Mouse (Mus musculus): ENCODE results near the gene Crisp2. TPM values are rescaled to one million over a fixed set of nuclear protein-coding genes. Genes with fewer than 3 reads are reported as not detected.
A peak's percentile ranks its signal among the peaks of the same experiment; 100 is the strongest.

Crisp2 gene
- total and polyA plus RNA-seq, 3 experiments = 1.2 to 1.4 TPM; not detected in 1

DNA sequence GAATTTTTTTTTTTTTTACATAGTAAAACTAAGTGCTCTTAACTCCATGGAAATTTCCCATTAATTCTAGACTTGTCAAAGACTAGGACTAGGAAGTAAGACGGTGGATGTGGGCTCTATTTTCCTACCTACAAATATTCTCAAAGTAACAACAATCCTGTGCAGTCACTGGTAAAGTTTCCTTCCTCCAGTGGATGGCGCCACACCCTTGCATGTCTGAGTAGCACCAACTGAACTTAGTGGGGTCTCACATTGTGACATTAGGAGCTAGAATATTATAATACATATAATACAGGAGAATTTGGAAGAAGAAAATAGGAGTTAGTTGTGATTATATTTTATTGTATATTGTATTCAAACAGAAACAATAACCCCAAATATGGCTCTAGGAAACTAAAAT, 25.1 kb upstream of the Crisp2 start:
- Histone ChIP-seq H3K36me3 (ENCODE audit: control insufficient read depth in 1 of 2, insufficient read depth in 2 of 2, low read length in 2 of 2) (no peaks in the 10 kb centered on the region), H3K4me1 (ENCODE audit: control insufficient read depth in 1 of 2, insufficient read depth in 2 of 2, low read length in 2 of 2) (no peaks in the 10 kb centered on the region; a peak in 1 of 4 replicates), H3K9ac (ENCODE audit: control insufficient read depth, low read depth, low read length, poor library complexity, severe bottlenecking) (no peak overlapping the region), H3K9me3 (replicated peaks; ENCODE audit: insufficient read depth, low read length) (no peaks in the 10 kb centered on the region), H3K79me2 (ENCODE audit: control insufficient read depth, insufficient read depth, low read length, poor library complexity) (no peaks in the 10 kb centered on the region), H3K4me3 (ENCODE audit: control insufficient read depth in 1 of 2, insufficient read depth in 1 of 2, low read depth in 2 of 2, low read length in 2 of 2) (no peak overlapping the region), H3K27ac (ENCODE audit: control insufficient read depth, low read depth, low read length) (no peak overlapping the region), H3K27me3 (ENCODE audit: control insufficient read depth in 1 of 2, insufficient read depth in 2 of 2, low read length in 2 of 2) (no peaks in the 10 kb centered on the region)
- TF ChIP-seq CTCF (IDR thresholded peaks at IDR 0.05 in 2 of 3, conservative IDR thresholded peaks at IDR 0.05 in 1 of 3; ENCODE audit: control insufficient read depth in 1 of 3, insufficient read depth in 1 of 3, low read depth in 2 of 3, low read length in 3 of 3, poor library complexity in 1 of 3, severe bottlenecking in 1 of 3) (peak; percentile 41 to 76 (median 66)), ZC3H11A (IDR thresholded peaks at IDR 0.05; ENCODE audit: low read depth, low read length) (peak; percentile 76), SMC3 (IDR thresholded peaks at IDR 0.05; ENCODE audit: low read depth, low read length) (peak; percentile 77), ZKSCAN1 (IDR thresholded peaks at IDR 0.05; ENCODE audit: low read depth, low read length) (peak; percentile 31; the same call in 1 of the 2 replicates), POLR2AphosphoS2 (IDR thresholded peaks at IDR 0.05; ENCODE audit: low read length) (no peak), RAD21 (IDR thresholded peaks at IDR 0.05; ENCODE audit: low read depth, low read length) (peak; percentile 87), JUND (IDR thresholded peaks at IDR 0.05; ENCODE audit: low read depth, low read length) (no peak), SIN3A (IDR thresholded peaks at IDR 0.05; ENCODE audit: low read length) (0 out of 2 replicates have a peak, but pooled peaks have one; percentile 17)
- DNase-seq (ENCODE audit: low read depth, low spot score) = peak; percentile 60

DNA sequence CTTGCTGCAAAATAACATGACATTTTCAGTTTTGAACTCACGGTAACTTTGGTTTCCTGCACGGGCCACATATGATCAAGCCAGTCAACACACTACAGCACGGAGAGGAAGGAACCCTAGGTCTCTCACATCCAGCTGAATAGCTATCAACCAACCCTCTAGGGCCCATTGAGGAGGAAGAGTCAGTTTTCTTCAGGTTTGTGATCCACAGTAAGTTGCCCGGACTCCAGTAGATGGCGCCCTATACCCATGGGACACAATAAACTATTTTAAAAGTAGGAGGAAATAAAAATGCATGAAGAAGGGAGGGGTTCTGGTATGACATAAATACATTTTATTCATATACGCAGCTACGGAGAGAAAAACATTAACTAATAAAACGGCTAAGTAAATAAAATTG, 17.7 kb upstream of the Crisp2 start:
- peak; percentile 73 for DNase-seq (ENCODE audit: low read depth, low spot score)
- H3K79me2 ChIP-seq (ENCODE audit: control insufficient read depth, insufficient read depth, low read length, poor library complexity) = peaks cover 9% of the 10 kb centered on the region; the same call in 1 of the 2 replicates
- H3K36me3 ChIP-seq (ENCODE audit: control insufficient read depth in 1 of 2, insufficient read depth in 2 of 2, low read length in 2 of 2) = peaks cover 0 to 17% of the 10 kb centered on the region in 2 experiments; a peak in 2 of 4 replicates

GRCm38 (mm10) chr17:40823817-40824216, 17.0 kb upstream of the Crisp2 start:
- H3K4me3 ChIP-seq (ENCODE audit: control insufficient read depth in 1 of 2, insufficient read depth in 1 of 2, low read depth in 2 of 2, low read length in 2 of 2) = no peak overlapping the region
- H3K4me1 ChIP-seq (ENCODE audit: control insufficient read depth in 1 of 2, insufficient read depth in 2 of 2, low read length in 2 of 2) = peaks cover 0 to 5% of the 10 kb centered on the region in 2 experiments; a peak in 2 of 4 replicates
- TF ChIP-seq TCF12 (IDR thresholded peaks at IDR 0.05; ENCODE audit: low read depth, low read length) (no peak), GABPA (IDR thresholded peaks at IDR 0.05; ENCODE audit: low read depth, low read length) (no peak), CHD2 (IDR thresholded peaks at IDR 0.05; ENCODE audit: low read length) (no peak), MYC (IDR thresholded peaks at IDR 0.05; ENCODE audit: low read depth, low read length) (no peak), RAD21 (IDR thresholded peaks at IDR 0.05; ENCODE audit: low read depth, low read length) (peak; percentile 95), USF2 (IDR thresholded peaks at IDR 0.05; ENCODE audit: borderline replicate concordance in 1 of 2, insufficient read depth in 1 of 2, low read depth in 1 of 2, low read length in 2 of 2) (no peak), TAL1 (IDR thresholded peaks at IDR 0.05; ENCODE audit: low read length) (no peak), MYB (IDR thresholded peaks at IDR 0.05; ENCODE audit: low read depth, low read length) (no peak), ZMIZ1 (IDR thresholded peaks at IDR 0.05; ENCODE audit: low read depth, low read length) (no peak), RCOR1 (IDR thresholded peaks at IDR 0.05; ENCODE audit: low read depth, low read length) (no peak), ZNF384 (IDR thresholded peaks at IDR 0.05; ENCODE audit: low read depth, low read length) (peak; percentile 73), ZC3H11A (IDR thresholded peaks at IDR 0.05; ENCODE audit: low read depth, low read length) (peak; percentile 93), NELFE (IDR thresholded peaks at IDR 0.05; ENCODE audit: low read depth, low read length) (no peak), POLR2AphosphoS2 (IDR thresholded peaks at IDR 0.05; ENCODE audit: low read length) (no peak), MXI1 (IDR thresholded peaks at IDR 0.05; ENCODE audit: low read depth, low read length) (no peak), SIN3A (IDR thresholded peaks at IDR 0.05; ENCODE audit: low read length) (peak; percentile 44; the same call in 1 of the 2 replicates), USF1 (IDR thresholded peaks at IDR 0.05; ENCODE audit: low read depth, low read length) (no peak)

More for the DNA sequence above, 17.7 kb upstream of the Crisp2 start:
- no peak overlapping the region for H3K9ac ChIP-seq (ENCODE audit: control insufficient read depth, low read depth, low read length, poor library complexity, severe bottlenecking)
- TF ChIP-seq POLR2A (IDR thresholded peaks at IDR 0.05; ENCODE audit: control insufficient read depth in 1 of 2, insufficient read depth in 1 of 2, low read depth in 1 of 2, low read length in 2 of 2, poor library complexity in 1 of 2) (no peak), ETS1 (IDR thresholded peaks at IDR 0.05; ENCODE audit: low read depth, low read length) (no peak), ZNF384 (IDR thresholded peaks at IDR 0.05; ENCODE audit: low read depth, low read length) (no peak), GATA1 (IDR thresholded peaks at IDR 0.05; ENCODE audit: low read depth, low read length) (no peak), CTCF (IDR thresholded peaks at IDR 0.05 in 2 of 3, conservative IDR thresholded peaks at IDR 0.05 in 1 of 3; ENCODE audit: control insufficient read depth in 1 of 3, insufficient read depth in 1 of 3, low read depth in 2 of 3, low read length in 3 of 3, poor library complexity in 1 of 3, severe bottlenecking in 1 of 3) (peak; percentile 61 to 83 (median 62)), SMC3 (IDR thresholded peaks at IDR 0.05; ENCODE audit: low read depth, low read length) (peak; percentile 79), GABPA (IDR thresholded peaks at IDR 0.05; ENCODE audit: low read depth, low read length) (no peak), ZC3H11A (IDR thresholded peaks at IDR 0.05; ENCODE audit: low read depth, low read length) (peak; percentile 44), RAD21 (IDR thresholded peaks at IDR 0.05; ENCODE audit: low read depth, low read length) (peak; percentile 89), POLR2AphosphoS2 (IDR thresholded peaks at IDR 0.05; ENCODE audit: low read length) (no peak), MYB (IDR thresholded peaks at IDR 0.05; ENCODE audit: low read depth, low read length) (no peak)
- H3K4me1 ChIP-seq (ENCODE audit: control insufficient read depth in 1 of 2, insufficient read depth in 2 of 2, low read length in 2 of 2) = peaks cover 0 to 5% of the 10 kb centered on the region in 2 experiments; a peak in 2 of 4 replicates
- H3K27me3 ChIP-seq (ENCODE audit: control insufficient read depth in 1 of 2, insufficient read depth in 2 of 2, low read length in 2 of 2) = no peaks in the 10 kb centered on the region
- H3K9me3 ChIP-seq (replicated peaks; ENCODE audit: insufficient read depth, low read length) = no peaks in the 10 kb centered on the region
- H3K4me3 ChIP-seq (ENCODE audit: control insufficient read depth in 1 of 2, insufficient read depth in 1 of 2, low read depth in 2 of 2, low read length in 2 of 2) = no peak overlapping the region
- no peak overlapping the region for H3K27ac ChIP-seq (ENCODE audit: control insufficient read depth, low read depth, low read length)

More at GRCm38 (mm10) chr17:40823817-40824216, 17.0 kb upstream of the Crisp2 start:
- Histone ChIP-seq H3K9me3 (replicated peaks; ENCODE audit: insufficient read depth, low read length) (no peaks in the 10 kb centered on the region), H3K27me3 (ENCODE audit: control insufficient read depth in 1 of 2, insufficient read depth in 2 of 2, low read length in 2 of 2) (no peaks in the 10 kb centered on the region), H3K79me2 (ENCODE audit: control insufficient read depth, insufficient read depth, low read length, poor library complexity) (peaks cover 12% of the 10 kb centered on the region; the same call in 1 of the 2 replicates), H3K36me3 (ENCODE audit: control insufficient read depth in 1 of 2, insufficient read depth in 2 of 2, low read length in 2 of 2) (peaks cover 0 to 17% of the 10 kb centered on the region in 2 experiments; a peak in 2 of 4 replicates), H3K9ac (ENCODE audit: control insufficient read depth, low read depth, low read length, poor library complexity, severe bottlenecking) (no peak overlapping the region), H3K27ac (ENCODE audit: control insufficient read depth, low read depth, low read length) (no peak overlapping the region)
- DNase-seq (ENCODE audit: low read depth, low spot score) = peak; percentile 73
